Mouse (Mus musculus): ENCODE measurements around the gene Hibch. TPM values are rescaled to one million over a fixed set of nuclear protein-coding genes. Genes with fewer than 3 reads are reported as not detected.

Hibch gene
- polyA plus RNA-seq, 1 experiment from 2014 or later, result 31.4 TPM

- H3K4me1 ChIP-seq (ENCODE audit: control insufficient read depth, insufficient read depth, low read length), result no peaks in the 10 kb centered on the region
- WGBS, result 93% methylated on average over 5 of the region's 5 CpGs
- H3K9ac ChIP-seq (ENCODE audit: low read depth, low read length), result no peak overlapping the region
- H3K4me3 ChIP-seq (ENCODE audit: low read depth, low read length), result no peak overlapping the region
- ATAC-seq, result no peak
- no peak overlapping the region for H3K4me2 ChIP-seq (ENCODE audit: low read length)
- H3K9me3 ChIP-seq (replicated peaks; ENCODE audit: control insufficient read depth, low read length, poor library complexity, severe bottlenecking), result peaks cover 5% of the 10 kb centered on the region; the same call in 1 of the 2 replicates
- H3K27ac ChIP-seq (ENCODE audit: low read length), result no peak overlapping the region
- no peaks in the 10 kb centered on the region for H3K27me3 ChIP-seq (ENCODE audit: control insufficient read depth, insufficient read depth, low read depth, low read length)
- no peaks in the 10 kb centered on the region for H3K36me3 ChIP-seq (ENCODE audit: control insufficient read depth, insufficient read depth, low read length)
Measured at GRCm38 (mm10) chr1:52934494-52934893, 89.8 kb downstream of the Hibch start.

- H3K9me3 ChIP-seq (replicated peaks; ENCODE audit: control insufficient read depth, low read length, poor library complexity, severe bottlenecking), result peaks cover 5% of the 10 kb centered on the region; the same call in 1 of the 2 replicates
- no peaks in the 10 kb centered on the region for H3K36me3 ChIP-seq (ENCODE audit: control insufficient read depth, insufficient read depth, low read length)
- no peaks in the 10 kb centered on the region for H3K4me1 ChIP-seq (ENCODE audit: control insufficient read depth, insufficient read depth, low read length)
- H3K4me2 ChIP-seq (ENCODE audit: low read length), result no peak overlapping the region
- no peak overlapping the region for H3K4me3 ChIP-seq (ENCODE audit: low read depth, low read length)
- ATAC-seq, result no peak
- H3K27ac ChIP-seq (ENCODE audit: low read length), result no peak overlapping the region
- no peaks in the 10 kb centered on the region for H3K27me3 ChIP-seq (ENCODE audit: control insufficient read depth, insufficient read depth, low read depth, low read length)
- H3K9ac ChIP-seq (ENCODE audit: low read depth, low read length), result no peak overlapping the region
- WGBS, result 100% methylated on average over 1 of the region's 1 CpGs
Measured at GRCm38 (mm10) chr1:52939021-52939420, 94.3 kb downstream of the Hibch start.

GRCm38 (mm10) chr1:52947895-52948294 lies 103.2 kb downstream of the Hibch start:
- peaks cover 9% of the 10 kb centered on the region for H3K4me1 ChIP-seq (ENCODE audit: control insufficient read depth, insufficient read depth, low read length)
- ATAC-seq, result no peak
- 84% methylated on average over 5 of the region's 5 CpGs for WGBS
- H3K36me3 ChIP-seq (ENCODE audit: control insufficient read depth, insufficient read depth, low read length), result no peaks in the 10 kb centered on the region
- no peaks in the 10 kb centered on the region for H3K27me3 ChIP-seq (ENCODE audit: control insufficient read depth, insufficient read depth, low read depth, low read length)
- no peak overlapping the region for H3K27ac ChIP-seq (ENCODE audit: low read length)
- no peaks in the 10 kb centered on the region for H3K9me3 ChIP-seq (replicated peaks; ENCODE audit: control insufficient read depth, low read length, poor library complexity, severe bottlenecking)
- no peak overlapping the region for H3K4me3 ChIP-seq (ENCODE audit: low read depth, low read length)
- no peak overlapping the region for H3K9ac ChIP-seq (ENCODE audit: low read depth, low read length)
- no peak overlapping the region for H3K4me2 ChIP-seq (ENCODE audit: low read length)

GRCm38 (mm10) chr1:52951146-52951868 lies 106.6 kb downstream of the Hibch start:
- WGBS, result 48% methylated on average over 5 of the region's 5 CpGs
- H3K4me1 ChIP-seq (ENCODE audit: control insufficient read depth, insufficient read depth, low read length), result peaks cover 12% of the 10 kb centered on the region
- H3K9ac ChIP-seq (ENCODE audit: low read depth, low read length), result no peak overlapping the region; the same call in 1 of the 2 replicates
- no peak overlapping the region for H3K27ac ChIP-seq (ENCODE audit: low read length)
- H3K4me3 ChIP-seq (ENCODE audit: low read depth, low read length), result no peak overlapping the region
- peak; percentile 47; the same call in 1 of the 2 replicates for ATAC-seq
- H3K36me3 ChIP-seq (ENCODE audit: control insufficient read depth, insufficient read depth, low read length), result no peaks in the 10 kb centered on the region
- H3K27me3 ChIP-seq (ENCODE audit: control insufficient read depth, insufficient read depth, low read depth, low read length), result no peaks in the 10 kb centered on the region
- peak overlapping the region; percentile 21 for H3K4me2 ChIP-seq (ENCODE audit: low read length)
- H3K9me3 ChIP-seq (replicated peaks; ENCODE audit: control insufficient read depth, low read length, poor library complexity, severe bottlenecking), result no peaks in the 10 kb centered on the region

- ATAC-seq, result peak; percentile 69
- H3K4me3 ChIP-seq (ENCODE audit: low read depth, low read length), result peak overlapping the region; percentile 73
- no peaks in the 10 kb centered on the region for H3K9me3 ChIP-seq (replicated peaks; ENCODE audit: control insufficient read depth, low read length, poor library complexity, severe bottlenecking)
- H3K4me1 ChIP-seq (ENCODE audit: control insufficient read depth, insufficient read depth, low read length), result peaks cover 12% of the 10 kb centered on the region
- H3K4me2 ChIP-seq (ENCODE audit: low read length), result peak overlapping the region; percentile 100
- 1% methylated on average over 5 of the region's 5 CpGs for WGBS
- no peaks in the 10 kb centered on the region for H3K36me3 ChIP-seq (ENCODE audit: control insufficient read depth, insufficient read depth, low read length)
- H3K27me3 ChIP-seq (ENCODE audit: control insufficient read depth, insufficient read depth, low read depth, low read length), result no peaks in the 10 kb centered on the region
- peak overlapping the region; percentile 61 for H3K27ac ChIP-seq (ENCODE audit: low read length)
- H3K9ac ChIP-seq (ENCODE audit: low read depth, low read length), result peak overlapping the region; percentile 84
Measured at GRCm38 (mm10) chr1:52952143-52952542, 107.4 kb downstream of the Hibch start.

GRCm38 (mm10) chr1:52952551-52953397 lies 108.0 kb downstream of the Hibch start:
- H3K4me1 ChIP-seq (ENCODE audit: control insufficient read depth, insufficient read depth, low read length), result peaks cover 12% of the 10 kb centered on the region
- under 1% methylated on average over 47 of the region's 47 CpGs for WGBS
- peak overlapping the region; percentile 73 for H3K4me3 ChIP-seq (ENCODE audit: low read depth, low read length)
- peak overlapping the region; percentile 84 for H3K9ac ChIP-seq (ENCODE audit: low read depth, low read length)
- ATAC-seq, result peak; percentile 82
- H3K4me2 ChIP-seq (ENCODE audit: low read length), result peak overlapping the region; percentile 100
- H3K27ac ChIP-seq (ENCODE audit: low read length), result peak overlapping the region; percentile 61
- H3K9me3 ChIP-seq (replicated peaks; ENCODE audit: control insufficient read depth, low read length, poor library complexity, severe bottlenecking), result no peaks in the 10 kb centered on the region
- no peaks in the 10 kb centered on the region for H3K27me3 ChIP-seq (ENCODE audit: control insufficient read depth, insufficient read depth, low read depth, low read length)
- H3K36me3 ChIP-seq (ENCODE audit: control insufficient read depth, insufficient read depth, low read length), result no peaks in the 10 kb centered on the region

GRCm38 (mm10) chr1:52953548-52953947 lies 108.8 kb downstream of the Hibch start:
- peak overlapping the region; percentile 100 for H3K4me2 ChIP-seq (ENCODE audit: low read length)
- H3K9ac ChIP-seq (ENCODE audit: low read depth, low read length), result peak overlapping the region; percentile 84
- no peaks in the 10 kb centered on the region for H3K9me3 ChIP-seq (replicated peaks; ENCODE audit: control insufficient read depth, low read length, poor library complexity, severe bottlenecking)
- 0 out of 2 replicates have a peak, but pooled peaks have one; percentile 22 for ATAC-seq
- peaks cover 12% of the 10 kb centered on the region for H3K4me1 ChIP-seq (ENCODE audit: control insufficient read depth, insufficient read depth, low read length)
- H3K4me3 ChIP-seq (ENCODE audit: low read depth, low read length), result peak overlapping the region; percentile 73
- H3K36me3 ChIP-seq (ENCODE audit: control insufficient read depth, insufficient read depth, low read length), result no peaks in the 10 kb centered on the region
- H3K27ac ChIP-seq (ENCODE audit: low read length), result no peak overlapping the region
- 6% methylated on average over 4 of the region's 4 CpGs for WGBS
- H3K27me3 ChIP-seq (ENCODE audit: control insufficient read depth, insufficient read depth, low read depth, low read length), result no peaks in the 10 kb centered on the region

GRCm38 (mm10) chr1:52954456-52954855 lies 109.7 kb downstream of the Hibch start:
- Histone ChIP-seq H3K27me3 (ENCODE audit: control insufficient read depth, insufficient read depth, low read depth, low read length) (no peaks in the 10 kb centered on the region), H3K4me3 (ENCODE audit: low read depth, low read length) (no peak overlapping the region), H3K36me3 (ENCODE audit: control insufficient read depth, insufficient read depth, low read length) (no peaks in the 10 kb centered on the region), H3K4me1 (ENCODE audit: control insufficient read depth, insufficient read depth, low read length) (peaks cover 12% of the 10 kb centered on the region), H3K27ac (ENCODE audit: low read length) (no peak overlapping the region), H3K4me2 (ENCODE audit: low read length) (no peak overlapping the region), H3K9me3 (replicated peaks; ENCODE audit: control insufficient read depth, low read length, poor library complexity, severe bottlenecking) (no peaks in the 10 kb centered on the region), H3K9ac (ENCODE audit: low read depth, low read length) (no peak overlapping the region)
- WGBS, result 85% methylated on average over 2 of the region's 2 CpGs
- ATAC-seq, result no peak

GRCm38 (mm10) chr1:52955102-52955501 lies 110.4 kb downstream of the Hibch start:
- Histone ChIP-seq H3K9me3 (replicated peaks; ENCODE audit: control insufficient read depth, low read length, poor library complexity, severe bottlenecking) (no peaks in the 10 kb centered on the region), H3K4me3 (ENCODE audit: low read depth, low read length) (no peak overlapping the region), H3K4me2 (ENCODE audit: low read length) (no peak overlapping the region), H3K4me1 (ENCODE audit: control insufficient read depth, insufficient read depth, low read length) (peaks cover 12% of the 10 kb centered on the region), H3K27me3 (ENCODE audit: control insufficient read depth, insufficient read depth, low read depth, low read length) (no peaks in the 10 kb centered on the region), H3K9ac (ENCODE audit: low read depth, low read length) (no peak overlapping the region), H3K27ac (ENCODE audit: low read length) (no peak overlapping the region), H3K36me3 (ENCODE audit: control insufficient read depth, insufficient read depth, low read length) (no peaks in the 10 kb centered on the region)
- ATAC-seq, result no peak
- WGBS, result 33% methylated on average over 6 of the region's 6 CpGs

Data from midbrain, embryonic 16.5 days (tissue).